Mouse (Mus musculus): ENCODE results near the gene Smtnl2. TPM values are rescaled to one million over a fixed set of nuclear protein-coding genes. Genes with fewer than 3 reads are reported as not detected.
A peak's percentile ranks its signal among the peaks of the same experiment; 100 is the strongest.

Smtnl2 gene
- polyA plus RNA-seq, 1 experiment from 2014 or later, result 26.2 TPM

DNA sequence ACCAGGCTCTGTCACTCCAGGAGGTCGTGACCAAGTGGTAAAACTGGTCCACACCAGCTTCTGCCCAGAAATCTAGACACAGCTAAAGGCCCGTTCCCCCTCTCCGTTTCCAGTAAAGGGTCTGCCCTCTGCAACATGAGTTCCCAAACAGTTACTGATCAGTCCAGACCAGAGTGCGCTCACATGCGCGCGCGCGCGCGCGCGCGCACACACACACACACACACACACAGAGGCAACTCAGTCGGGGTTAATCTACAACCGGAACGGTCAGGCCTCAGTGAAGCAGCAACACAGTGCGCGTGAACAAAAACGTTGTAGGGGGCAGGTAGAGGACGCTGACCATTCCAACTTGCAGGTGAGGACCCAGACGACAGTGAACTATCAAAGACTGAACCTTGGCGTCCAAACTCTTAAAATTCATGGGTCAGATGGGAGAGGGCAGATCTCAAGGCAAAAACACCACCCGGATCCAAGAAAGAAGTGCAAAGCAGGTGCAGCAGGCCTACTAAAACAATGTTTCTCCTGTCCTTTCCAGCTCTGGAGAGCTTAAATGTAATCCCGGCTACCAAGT, 906 bp downstream of the Smtnl2 start:
- peak overlapping the region; percentile 68 for H3K9ac ChIP-seq (ENCODE audit: low read length)
- H3K4me2 ChIP-seq (ENCODE audit: low read length), result peak overlapping the region; percentile 77
- WGBS, result 2% methylated on average over 25 of the region's 25 CpGs
- H3K9me3 ChIP-seq (ENCODE audit: control insufficient read depth, low read length), result no peaks in the 10 kb centered on the region
- H3K36me3 ChIP-seq (ENCODE audit: control insufficient read depth, insufficient read depth, low read length), result no peaks in the 10 kb centered on the region
- H3K27ac ChIP-seq (ENCODE audit: low read depth), result peak overlapping the region; percentile 64
- peak overlapping the region; percentile 57 for H3K4me3 ChIP-seq (ENCODE audit: low read depth, low read length)
- H3K4me1 ChIP-seq (replicated peaks; ENCODE audit: control insufficient read depth, insufficient read depth, low read length), result peaks cover 20% of the 10 kb centered on the region
- peak; percentile 75 for DNase-seq (ENCODE audit: low spot score)
- 0 out of 2 replicates have a peak, but pooled peaks have one; percentile 16 for ATAC-seq (replicated peaks; ENCODE audit: low FRiP score, low TSS enrichment, low read depth)
- H3K27me3 ChIP-seq (replicated peaks; ENCODE audit: control insufficient read depth, insufficient read depth, low read length), result no peaks in the 10 kb centered on the region

DNA sequence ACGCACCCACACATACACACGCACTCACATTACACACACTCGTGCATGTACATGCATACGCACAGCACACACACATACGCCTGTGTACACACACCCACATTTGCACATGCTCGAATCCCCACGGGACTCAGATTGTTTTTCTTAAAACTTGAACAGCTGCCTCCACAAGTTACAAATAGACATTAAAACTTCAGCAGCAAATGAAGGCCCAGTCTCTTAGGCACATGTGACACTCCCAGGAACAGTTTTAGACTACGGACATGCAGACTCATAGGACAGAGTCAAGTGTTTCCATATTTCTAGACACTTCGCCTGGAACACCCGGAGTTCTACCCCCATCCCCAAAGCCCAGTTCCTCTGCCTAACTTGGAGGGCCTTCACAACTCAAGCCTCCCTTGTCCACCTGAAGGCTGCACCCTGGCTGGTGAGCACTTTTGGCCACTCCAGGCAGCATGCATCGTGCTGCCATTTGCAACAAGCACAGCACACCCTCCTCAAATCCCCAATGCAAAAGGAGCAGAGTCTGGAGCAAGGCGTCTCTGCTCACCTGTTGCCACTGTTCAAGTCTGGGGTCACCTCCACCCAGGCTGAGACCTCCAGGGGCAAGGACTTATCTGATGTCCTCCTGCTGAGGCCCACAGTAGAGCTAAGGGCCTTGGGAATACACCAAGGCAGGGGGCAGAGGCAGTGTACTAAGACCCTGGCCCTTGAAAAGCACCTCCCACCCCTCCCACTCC, 1.7 kb downstream of the Smtnl2 start:
- Histone ChIP-seq H3K27me3 (replicated peaks; ENCODE audit: control insufficient read depth, insufficient read depth, low read length) (no peaks in the 10 kb centered on the region), H3K4me1 (replicated peaks; ENCODE audit: control insufficient read depth, insufficient read depth, low read length) (peaks cover 21% of the 10 kb centered on the region), H3K4me3 (ENCODE audit: low read depth, low read length) (peak overlapping the region; percentile 57), H3K9me3 (ENCODE audit: control insufficient read depth, low read length) (no peaks in the 10 kb centered on the region), H3K27ac (ENCODE audit: low read depth) (no peak overlapping the region), H3K9ac (ENCODE audit: low read length) (0 out of 2 replicates have a peak overlapping the region, but pooled peaks have one; percentile 22), H3K36me3 (ENCODE audit: control insufficient read depth, insufficient read depth, low read length) (no peaks in the 10 kb centered on the region), H3K4me2 (ENCODE audit: low read length) (peak overlapping the region; percentile 77)
- 63% methylated on average over 12 of the region's 12 CpGs for WGBS
- ATAC-seq (replicated peaks; ENCODE audit: low FRiP score, low TSS enrichment, low read depth) (no peak), DNase-seq (ENCODE audit: low spot score) (no peak)

DNA sequence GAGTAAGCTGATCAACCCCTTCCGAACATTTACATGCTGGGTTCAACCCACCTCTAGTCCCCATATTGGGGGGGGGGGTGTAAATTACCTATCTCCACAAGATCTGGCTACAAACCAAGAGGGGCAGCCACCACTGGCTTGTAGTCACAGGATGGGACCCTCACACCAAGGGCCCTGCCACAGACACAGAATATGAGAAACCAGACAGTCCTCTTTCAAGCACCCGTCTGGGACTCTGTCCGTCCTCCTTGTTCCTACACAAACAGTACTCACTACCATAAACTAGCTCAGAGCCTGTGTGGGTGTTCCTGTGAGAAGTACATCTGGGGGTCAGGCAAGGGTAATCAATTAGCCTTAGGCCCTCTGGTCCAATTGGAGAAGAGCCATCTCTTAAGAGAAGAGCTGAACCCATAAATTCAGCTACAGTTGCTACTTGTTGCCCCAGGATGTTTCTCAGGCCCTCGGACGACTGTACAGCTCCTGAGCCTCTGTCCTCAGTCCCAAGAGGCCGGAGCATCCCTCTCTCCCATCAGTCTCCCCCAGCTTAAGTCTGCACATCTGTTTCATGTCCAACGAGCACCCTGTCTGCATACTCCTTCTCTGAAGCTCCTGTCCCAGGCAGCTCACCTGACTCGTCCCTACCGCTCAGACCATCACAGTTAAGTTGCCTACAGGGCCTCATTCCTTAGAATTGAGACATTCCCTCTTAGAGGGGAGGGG, 2.9 kb downstream of the Smtnl2 start:
- H3K4me1 ChIP-seq (replicated peaks; ENCODE audit: control insufficient read depth, insufficient read depth, low read length), result peaks cover 21% of the 10 kb centered on the region
- no peaks in the 10 kb centered on the region for H3K9me3 ChIP-seq (ENCODE audit: control insufficient read depth, low read length)
- H3K27me3 ChIP-seq (replicated peaks; ENCODE audit: control insufficient read depth, insufficient read depth, low read length), result no peaks in the 10 kb centered on the region
- ATAC-seq (replicated peaks; ENCODE audit: low FRiP score, low TSS enrichment, low read depth) (no peak), DNase-seq (ENCODE audit: low spot score) (no peak)
- H3K27ac ChIP-seq (ENCODE audit: low read depth), result no peak overlapping the region; the same call in 1 of the 2 replicates
- no peak overlapping the region for H3K9ac ChIP-seq (ENCODE audit: low read length)
- peak overlapping the region; percentile 57 for H3K4me3 ChIP-seq (ENCODE audit: low read depth, low read length)
- H3K36me3 ChIP-seq (ENCODE audit: control insufficient read depth, insufficient read depth, low read length), result no peaks in the 10 kb centered on the region
- WGBS, result 25% methylated on average over 9 of the region's 9 CpGs
- H3K4me2 ChIP-seq (ENCODE audit: low read length), result peak overlapping the region; percentile 77

DNA sequence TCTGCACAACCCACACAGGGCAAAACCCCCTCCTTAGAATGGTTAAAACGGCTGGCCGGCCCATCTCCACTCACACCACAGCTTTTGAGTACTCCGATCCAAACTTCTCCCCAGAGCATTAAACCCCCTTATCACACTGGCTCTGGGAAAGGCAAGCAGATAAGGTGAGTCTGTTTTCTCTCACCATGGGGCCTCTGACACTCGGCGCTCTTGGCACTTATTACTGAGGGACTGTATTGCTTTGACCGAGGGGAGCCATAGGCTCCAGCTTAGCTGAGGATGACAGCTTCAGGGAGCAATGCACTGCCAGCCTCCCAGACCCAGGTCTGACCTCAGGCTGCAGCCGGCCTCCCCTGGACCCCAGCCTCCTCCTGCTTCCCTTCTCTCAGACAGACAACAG, 3.9 kb downstream of the Smtnl2 start:
- ATAC-seq (replicated peaks; ENCODE audit: low FRiP score, low TSS enrichment, low read depth) (no peak), DNase-seq (ENCODE audit: low spot score) (no peak)
- WGBS, result 13% methylated on average over 7 of the region's 7 CpGs
- Histone ChIP-seq H3K27ac (ENCODE audit: low read depth) (peak overlapping the region; percentile 48; the same call in 1 of the 2 replicates), H3K4me2 (ENCODE audit: low read length) (peak overlapping the region; percentile 77), H3K4me3 (ENCODE audit: low read depth, low read length) (no peak overlapping the region), H3K9me3 (ENCODE audit: control insufficient read depth, low read length) (no peaks in the 10 kb centered on the region), H3K4me1 (replicated peaks; ENCODE audit: control insufficient read depth, insufficient read depth, low read length) (peaks cover 18% of the 10 kb centered on the region), H3K27me3 (replicated peaks; ENCODE audit: control insufficient read depth, insufficient read depth, low read length) (no peaks in the 10 kb centered on the region), H3K36me3 (ENCODE audit: control insufficient read depth, insufficient read depth, low read length) (no peaks in the 10 kb centered on the region), H3K9ac (ENCODE audit: low read length) (no peak overlapping the region)

DNA sequence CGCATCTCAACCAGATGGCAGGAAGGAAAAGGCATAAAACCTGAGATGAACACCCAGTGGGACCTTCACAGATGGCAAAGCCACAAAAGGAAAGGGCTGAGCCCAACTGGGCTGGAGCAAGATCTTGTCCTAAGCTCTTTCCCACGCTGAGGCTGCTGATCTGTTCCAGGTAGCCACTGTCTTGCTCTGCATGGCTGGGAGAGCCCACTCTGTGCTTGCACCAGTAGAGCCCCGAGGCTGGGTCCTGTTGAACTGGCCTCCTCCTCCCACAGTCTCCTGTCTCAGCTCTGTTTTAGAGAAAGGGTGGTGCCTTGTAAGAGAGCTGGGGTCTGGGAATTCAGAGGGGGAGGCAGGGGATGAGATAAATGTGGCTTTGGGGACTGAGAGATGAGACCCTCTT, 4.4 kb downstream of the Smtnl2 start:
- no peaks in the 10 kb centered on the region for H3K9me3 ChIP-seq (ENCODE audit: control insufficient read depth, low read length)
- H3K4me2 ChIP-seq (ENCODE audit: low read length), result peak overlapping the region; percentile 77
- H3K27ac ChIP-seq (ENCODE audit: low read depth), result peak overlapping the region; percentile 48; the same call in 1 of the 2 replicates
- no peaks in the 10 kb centered on the region for H3K27me3 ChIP-seq (replicated peaks; ENCODE audit: control insufficient read depth, insufficient read depth, low read length)
- H3K4me1 ChIP-seq (replicated peaks; ENCODE audit: control insufficient read depth, insufficient read depth, low read length), result peaks cover 18% of the 10 kb centered on the region
- WGBS, result 30% methylated on average over 3 of the region's 3 CpGs
- DNase-seq (ENCODE audit: low spot score) (no peak), ATAC-seq (replicated peaks; ENCODE audit: low FRiP score, low TSS enrichment, low read depth) (no peak)
- H3K36me3 ChIP-seq (ENCODE audit: control insufficient read depth, insufficient read depth, low read length), result no peaks in the 10 kb centered on the region
- H3K4me3 ChIP-seq (ENCODE audit: low read depth, low read length), result no peak overlapping the region
- no peak overlapping the region for H3K9ac ChIP-seq (ENCODE audit: low read length)

DNA sequence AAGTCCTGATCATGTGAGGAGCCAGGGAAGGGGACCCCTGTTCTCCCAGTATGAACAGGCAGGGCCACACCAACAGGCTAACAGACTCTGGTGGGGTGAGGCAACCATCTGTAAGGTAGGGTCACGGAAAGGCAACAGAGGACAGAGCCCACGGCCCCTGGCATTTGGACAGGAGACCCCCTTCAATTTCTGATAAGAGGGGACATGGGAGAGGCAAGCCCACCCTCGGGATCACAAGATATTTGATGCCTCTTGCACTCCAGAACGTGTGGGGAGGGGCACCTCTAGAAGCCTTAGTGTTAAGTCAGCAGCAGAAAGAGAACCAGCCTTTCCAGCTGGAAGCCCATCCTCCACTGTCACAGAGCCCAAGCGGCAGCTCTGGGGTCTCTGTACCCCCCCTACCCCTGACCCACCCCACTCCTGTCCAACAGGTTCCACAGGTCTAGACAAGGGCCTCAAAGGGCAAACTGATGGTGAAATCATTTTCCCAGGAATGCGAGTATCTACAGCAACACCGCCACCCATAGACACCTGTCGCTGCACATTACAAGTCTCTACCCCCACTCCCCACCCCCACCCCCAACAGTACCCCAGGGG, 5.3 kb downstream of the Smtnl2 start:
- no peaks in the 10 kb centered on the region for H3K36me3 ChIP-seq (ENCODE audit: control insufficient read depth, insufficient read depth, low read length)
- H3K9ac ChIP-seq (ENCODE audit: low read length), result no peak overlapping the region
- no peaks in the 10 kb centered on the region for H3K9me3 ChIP-seq (ENCODE audit: control insufficient read depth, low read length)
- H3K4me3 ChIP-seq (ENCODE audit: low read depth, low read length), result no peak overlapping the region
- ATAC-seq (replicated peaks; ENCODE audit: low FRiP score, low TSS enrichment, low read depth) (peak; percentile 64), DNase-seq (ENCODE audit: low spot score) (no peak)
- H3K4me2 ChIP-seq (ENCODE audit: low read length), result peak overlapping the region; percentile 77; the same call in 1 of the 2 replicates
- 0 out of 2 replicates have a peak overlapping the region, but pooled peaks have one; percentile 48 for H3K27ac ChIP-seq (ENCODE audit: low read depth)
- 51% methylated on average over 8 of the region's 8 CpGs for WGBS
- peaks cover 18% of the 10 kb centered on the region for H3K4me1 ChIP-seq (replicated peaks; ENCODE audit: control insufficient read depth, insufficient read depth, low read length)
- H3K27me3 ChIP-seq (replicated peaks; ENCODE audit: control insufficient read depth, insufficient read depth, low read length), result no peaks in the 10 kb centered on the region

DNA sequence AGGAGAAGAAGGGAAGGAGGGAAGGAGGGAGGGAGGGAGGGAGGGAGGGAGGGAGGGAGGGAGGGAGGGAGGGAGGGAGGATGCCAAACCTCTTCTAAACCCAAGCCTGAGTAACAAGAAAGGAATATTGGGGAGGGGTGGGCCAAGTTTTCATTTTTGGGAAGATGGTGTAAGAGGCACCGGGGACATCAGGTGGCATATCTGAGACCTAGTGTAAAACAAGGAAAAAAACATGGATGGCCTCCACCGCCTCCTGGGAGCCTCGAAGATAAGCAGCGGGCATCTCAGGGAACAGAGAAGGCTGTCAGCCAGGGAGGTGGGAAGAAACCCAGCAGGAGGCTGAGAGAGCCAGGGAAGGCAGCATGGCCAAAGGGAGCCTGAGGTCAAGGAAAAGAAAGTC, 6.0 kb downstream of the Smtnl2 start:
- peaks cover 18% of the 10 kb centered on the region for H3K4me1 ChIP-seq (replicated peaks; ENCODE audit: control insufficient read depth, insufficient read depth, low read length)
- DNase-seq (ENCODE audit: low spot score) (no peak), ATAC-seq (replicated peaks; ENCODE audit: low FRiP score, low TSS enrichment, low read depth) (no peak)
- 52% methylated on average over 4 of the region's 4 CpGs for WGBS
- no peaks in the 10 kb centered on the region for H3K36me3 ChIP-seq (ENCODE audit: control insufficient read depth, insufficient read depth, low read length)
- no peak overlapping the region for H3K4me2 ChIP-seq (ENCODE audit: low read length)
- H3K27ac ChIP-seq (ENCODE audit: low read depth), result 0 out of 2 replicates have a peak overlapping the region, but pooled peaks have one; percentile 22
- no peaks in the 10 kb centered on the region for H3K27me3 ChIP-seq (replicated peaks; ENCODE audit: control insufficient read depth, insufficient read depth, low read length)
- H3K4me3 ChIP-seq (ENCODE audit: low read depth, low read length), result no peak overlapping the region
- H3K9ac ChIP-seq (ENCODE audit: low read length), result no peak overlapping the region
- no peaks in the 10 kb centered on the region for H3K9me3 ChIP-seq (ENCODE audit: control insufficient read depth, low read length)

DNA sequence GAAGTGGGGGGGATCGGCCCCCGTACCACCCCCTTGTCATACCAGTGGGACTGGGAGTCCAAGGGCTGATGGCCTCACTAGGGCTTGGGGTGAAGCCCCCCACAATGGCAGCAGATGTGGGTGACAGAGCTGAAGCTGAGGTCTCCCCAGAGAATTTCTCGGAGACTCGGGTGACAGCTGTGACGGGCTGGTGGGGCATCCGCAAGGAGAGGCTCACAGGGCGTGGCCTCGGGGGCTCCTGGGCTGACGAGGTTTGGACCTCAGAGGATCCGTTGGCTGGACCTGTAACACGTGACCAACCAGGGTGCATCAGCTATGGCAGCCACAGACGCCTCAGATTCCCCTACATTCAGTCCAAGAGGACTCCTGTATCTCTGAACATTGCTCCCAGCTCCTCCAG, 8.5 kb downstream of the Smtnl2 start:
- WGBS, result 90% methylated on average over 12 of the region's 12 CpGs
- Histone ChIP-seq H3K9me3 (ENCODE audit: control insufficient read depth, low read length) (no peaks in the 10 kb centered on the region), H3K4me2 (ENCODE audit: low read length) (no peak overlapping the region), H3K9ac (ENCODE audit: low read length) (no peak overlapping the region), H3K27me3 (replicated peaks; ENCODE audit: control insufficient read depth, insufficient read depth, low read length) (no peaks in the 10 kb centered on the region), H3K27ac (ENCODE audit: low read depth) (no peak overlapping the region), H3K36me3 (ENCODE audit: control insufficient read depth, insufficient read depth, low read length) (no peaks in the 10 kb centered on the region), H3K4me3 (ENCODE audit: low read depth, low read length) (no peak overlapping the region), H3K4me1 (replicated peaks; ENCODE audit: control insufficient read depth, insufficient read depth, low read length) (peaks cover 7% of the 10 kb centered on the region; the same call in 1 of the 2 replicates)
- no peak for ATAC-seq (replicated peaks; ENCODE audit: low FRiP score, low TSS enrichment, low read depth)
- DNase-seq (ENCODE audit: low spot score), result no peak
